In genomic region chr5:132113480-132113879, GRCm38 (mm10) we compare ENCODE assay signal across 9 mouse cellular contexts.
DNase-seq lines count a peak whose midpoint lies in the region; ATAC-seq and TF ChIP-seq lines count a peak whose summit lies in the region.
"Had no signal": no experiment of that assay in that cellular context is flagged by ENCODE, and none has a peak within 500 bp of the region (broad histone marks: within the 10 kb centered on the region; RNA-seq: fewer than 3 reads in every experiment).

No protein-coding gene starts in this region.

- peak; percentile 52 for TF ChIP-seq CTCF in lung, embryonic 14.5 days (IDR thresholded peaks at IDR 0.05; ENCODE audit: low read depth)
- no peak for TF ChIP-seq CTCF in lung, adult 2 months (IDR thresholded peaks at IDR 0.05; ENCODE audit: insufficient read depth, low read length)

- peak; percentile 67 for DNase-seq in embryonic facial prominence, embryonic 11.5 days (ENCODE audit: low spot score)
- no peak for DNase-seq in embryonic facial prominence, embryonic 10.5 days (ENCODE audit: low spot score)
- peak; percentile 67 for DNase-seq in lung, embryonic 14.5 days
- DNase-seq in lung, adult 2 months, result no peak
- peak; percentile 62 to 87 for DNase-seq in frontal cortex, adult 2 months (ENCODE audit: extremely low spot score in 1 of 2, low spot score in 1 of 2)
- DNase-seq in left cerebral cortex, postnatal 25 days (ENCODE audit: low spot score in 2 of 2), result peak; percentile 63 to 85
- DNase-seq in thymus, adult 18-20 months, result no peak
- DNase-seq in thymus, postnatal 0 days (ENCODE audit: low spot score), result no peak

- H3K4me1 ChIP-seq in embryonic facial prominence, embryonic 11.5 days (ENCODE audit: control insufficient read depth, insufficient read depth, low read length), result no peaks in the 10 kb centered on the region
- peaks cover 19% of the 10 kb centered on the region; the same call in 1 of the 2 replicates for H3K4me1 ChIP-seq in embryonic facial prominence, embryonic 10.5 days
- H3K4me1 ChIP-seq in lung, embryonic 14.5 days (ENCODE audit: insufficient read depth), result no peaks in the 10 kb centered on the region
- H3K4me1 ChIP-seq in lung, adult 2 months (ENCODE audit: control insufficient read depth, insufficient read depth, low read length), result no peaks in the 10 kb centered on the region
- H3K4me1 ChIP-seq: neural tube, embryonic 12.5 days had no signal

- H3K27ac ChIP-seq in embryonic facial prominence, embryonic 11.5 days (replicated peaks; ENCODE audit: low read depth, low read length), result no peak overlapping the region
- no peak overlapping the region for H3K27ac ChIP-seq in embryonic facial prominence, embryonic 10.5 days (replicated peaks)
- H3K27ac ChIP-seq in lung, embryonic 14.5 days (ENCODE audit: low read depth), result no peak overlapping the region
- H3K27ac ChIP-seq: neural tube, embryonic 12.5 days had no signal

- no peaks in the 10 kb centered on the region for H3K27me3 ChIP-seq in embryonic facial prominence, embryonic 11.5 days (ENCODE audit: control insufficient read depth, insufficient read depth, low read length)
- H3K27me3 ChIP-seq in embryonic facial prominence, embryonic 10.5 days (replicated peaks; ENCODE audit: low read depth, poor library complexity, severe bottlenecking), result no peaks in the 10 kb centered on the region
- no peaks in the 10 kb centered on the region for H3K27me3 ChIP-seq in lung, embryonic 14.5 days (ENCODE audit: insufficient read depth, low read length)
- H3K27me3 ChIP-seq: neural tube, embryonic 12.5 days had no signal

- H3K9me3 ChIP-seq in embryonic facial prominence, embryonic 11.5 days (replicated peaks; ENCODE audit: control insufficient read depth, low read length), result no peaks in the 10 kb centered on the region
- no peaks in the 10 kb centered on the region for H3K9me3 ChIP-seq in embryonic facial prominence, embryonic 10.5 days
- H3K9me3 ChIP-seq in lung, embryonic 14.5 days (ENCODE audit: low read depth, low read length), result no peaks in the 10 kb centered on the region
- H3K9me3 ChIP-seq: neural tube, embryonic 12.5 days had no signal

- H3K36me3 ChIP-seq in embryonic facial prominence, embryonic 11.5 days (replicated peaks; ENCODE audit: control insufficient read depth, insufficient read depth, low read depth, low read length), result no peaks in the 10 kb centered on the region
- no peaks in the 10 kb centered on the region for H3K36me3 ChIP-seq in embryonic facial prominence, embryonic 10.5 days (replicated peaks)
- no peaks in the 10 kb centered on the region for H3K36me3 ChIP-seq in lung, embryonic 14.5 days (ENCODE audit: insufficient read depth)
- H3K36me3 ChIP-seq: neural tube, embryonic 12.5 days had no signal

- WGBS in embryonic facial prominence, embryonic 11.5 days, result 63% methylated on average over 7 of the region's 7 CpGs
- WGBS in embryonic facial prominence, embryonic 10.5 days, result 77% methylated on average over 7 of the region's 7 CpGs
- 63% methylated on average over 7 of the region's 7 CpGs for WGBS in lung, embryonic 14.5 days
- WGBS in lung, adult 2 months, result 73% methylated on average over 7 of the region's 7 CpGs

- no peak for ATAC-seq in embryonic facial prominence, embryonic 11.5 days (replicated peaks; ENCODE audit: insufficient number of reproducible peaks, low FRiP score, low TSS enrichment, low read depth)
- ATAC-seq in lung, embryonic 14.5 days (ENCODE audit: insufficient read depth), result no peak

- intact Hi-C loops in left cerebral cortex, postnatal 25 days (cut with DNase I), result loop anchor here (10.0 kb wide), 5 partner anchors 299 to 1891 kb away; partner anchors contain the start of gene Auts2

- H3K4me2 ChIP-seq in embryonic facial prominence, embryonic 11.5 days (ENCODE audit: low read depth, low read length), result no peak overlapping the region
- no peak overlapping the region for H3K4me2 ChIP-seq in lung, embryonic 14.5 days
- H3K4me2 ChIP-seq: neural tube, embryonic 12.5 days had no signal

- no peak overlapping the region for H3K4me3 ChIP-seq in embryonic facial prominence, embryonic 11.5 days (ENCODE audit: low read depth, low read length)
- H3K4me3 ChIP-seq in embryonic facial prominence, embryonic 10.5 days, result no peak overlapping the region
- no peak overlapping the region for H3K4me3 ChIP-seq in lung, embryonic 14.5 days (ENCODE audit: low read depth, low read length)
- no peak overlapping the region for H3K4me3 ChIP-seq in lung, adult 2 months (replicated peaks; ENCODE audit: extremely low read depth, low read depth, low read length)
- H3K4me3 ChIP-seq: neural tube, embryonic 12.5 days had no signal

- no peak for TF ChIP-seq POLR2A in lung, adult 2 months (IDR thresholded peaks at IDR 0.05; ENCODE audit: borderline replicate concordance, extremely low read depth, low read depth, low read length)

- no peak overlapping the region for H3K9ac ChIP-seq in embryonic facial prominence, embryonic 11.5 days (replicated peaks; ENCODE audit: low read length)
- H3K9ac ChIP-seq in lung, embryonic 14.5 days, result no peak overlapping the region
- H3K9ac ChIP-seq: neural tube, embryonic 12.5 days had no signal

Comparison
In these comparisons a context has a peak if more than half of its experiments do, and no peak if none do; other contexts are left out.
1. DNase-seq: peak in embryonic facial prominence, embryonic 11.5 days (single experiment), lung, embryonic 14.5 days (single experiment), frontal cortex, adult 2 months (2 of 2) and left cerebral cortex, postnatal 25 days (2 of 2); none in embryonic facial prominence, embryonic 10.5 days (single experiment), lung, adult 2 months (single experiment), thymus, adult 18-20 months (0 of 2) and thymus, postnatal 0 days (single experiment).